Mouse (Mus musculus) layer of hippocampus, adult 2 months (tissue): ENCODE measurements at regions not wholly inside any gene's neighbourhood (a gene's known extent, or its start where the extent isn't known, plus 50 kb on each side); places are given as distances from the start of the nearest gene placed in this dataset.

ENCODE experiments used
- DNase-seq, 2 experiments: peaks; one replicate each; pipeline ENCODE4 v3.0.0; 2022; ENCODE audit warnings: low spot score in 2 of 2
- H3K27ac ChIP-seq: fragments of 200-600 bp; 2 replicates; pipeline ENCODE4 v1.8.1; 2022
- H3K4me3 ChIP-seq: fragments of 200-600 bp; 2 replicates; pipeline ENCODE4 v1.8.1; 2022; ENCODE audit warnings: mild to moderate bottlenecking
- CTCF ChIP-seq: fragments of 200-600 bp; conservative IDR thresholded peaks from 2 replicates; pipeline ENCODE4 v1.8.1; 2022; ENCODE audit warnings: antibody characterized with exemption, mild to moderate bottlenecking, moderate library complexity

GRCm38 (mm10) chr9:91462713-91463425 lies 97.3 kb upstream of the Zic1 start:
- Histone ChIP-seq H3K4me3 (no peak overlapping the region), H3K27ac (no peak overlapping the region)
- no peak for DNase-seq
- no peak for TF ChIP-seq CTCF

GRCm38 (mm10) chr9:91459921-91460320 lies 94.3 kb upstream of the Zic1 start:
- DNase-seq = no peak
- no peak overlapping the region for H3K27ac ChIP-seq
- no peak for TF ChIP-seq CTCF
- H3K4me3 ChIP-seq = no peak overlapping the region

- no peak for TF ChIP-seq CTCF
- Histone ChIP-seq H3K4me3 (no peak overlapping the region), H3K27ac (no peak overlapping the region)
- no peak for DNase-seq
These were observed 91.2 kb upstream of the Zic1 start for GRCm38 (mm10) chr9:91456843-91457242.

- DNase-seq = no peak
- Histone ChIP-seq H3K4me3 (no peak overlapping the region), H3K27ac (no peak overlapping the region)
- TF ChIP-seq CTCF = no peak
These were observed 90.7 kb upstream of the Zic1 start for GRCm38 (mm10) chr9:91456253-91456823.

GRCm38 (mm10) chr9:91439106-91439505 lies 73.5 kb upstream of the Zic1 start:
- H3K27ac ChIP-seq = no peak overlapping the region
- DNase-seq = no peak
- H3K4me3 ChIP-seq = no peak overlapping the region
- no peak for TF ChIP-seq CTCF
